Mouse (Mus musculus) neural tube, embryonic 15.5 days (tissue): ENCODE measurements around the gene Olfr1424. TPM values are rescaled to one million over a fixed set of nuclear protein-coding genes. Genes with fewer than 3 reads are reported as not detected.
"Not testable (repeated sequence)": the region's sequence is repeated elsewhere in the genome, so short reads cannot be mapped to it uniquely, and the experiment has no call there.

ENCODE experiments used
- ATAC-seq: fragments of 200-750 bp; cut with Nextera tagmentation; 2 replicates; pipeline ENCODE4 v1.8.0; 2017; ENCODE audit warnings: mild to moderate bottlenecking, moderate TSS enrichment, moderate library complexity; ENCODE audit not compliant: low FRiP score
- H3K27ac ChIP-seq: fragments of 300-500 bp; sonication (generic); replicated peaks from 2 replicates; pipeline ENCODE4 v1.5.1; 2015; ENCODE audit warnings: mild to moderate bottlenecking, inconsistent platforms
- H3K27me3 ChIP-seq: fragments of 300-500 bp; sonication (generic); replicated peaks from 2 replicates; pipeline ENCODE4 v1.6.1; 2015; ENCODE audit warnings: inconsistent platforms
- H3K36me3 ChIP-seq: fragments of 300-500 bp; sonication (generic); 2 replicates; pipeline ENCODE4 v1.6.1; 2015; ENCODE audit warnings: inconsistent platforms
- H3K4me1 ChIP-seq: fragments of 300-500 bp; sonication (generic); 2 replicates; pipeline ENCODE4 v1.6.1; 2015; ENCODE audit warnings: inconsistent platforms
- H3K4me2 ChIP-seq: fragments of 300-500 bp; sonication (generic); 2 replicates; pipeline ENCODE4 v1.6.1; 2015; ENCODE audit warnings: inconsistent platforms, mild to moderate bottlenecking, moderate library complexity
- H3K4me3 ChIP-seq: fragments of 300-500 bp; sonication (generic); replicated peaks from 2 replicates; pipeline ENCODE4 v1.5.1; 2015; ENCODE audit warnings: mild to moderate bottlenecking, inconsistent platforms
- H3K9ac ChIP-seq: fragments of 300-500 bp; sonication (generic); replicated peaks from 2 replicates; pipeline ENCODE4 v1.6.1; 2015; ENCODE audit warnings: mild to moderate bottlenecking, inconsistent platforms
- H3K9me3 ChIP-seq: fragments of 300-500 bp; sonication (generic); replicated peaks from 2 replicates; pipeline ENCODE4 v1.6.1; 2016; ENCODE audit warnings: inconsistent platforms
- WGBS: fragments of 180-500 bp; shearing (Covaris S2); methylation state at CpG from one replicate; pipeline ENCODE4 v1.1.7; 2015; ENCODE audit warnings: mixed read lengths; 5-methylcytosine and 5-hydroxymethylcytosine counted together
- polyA plus RNA-seq: library from polyadenylated mRNA; unstranded; fragments of >200 nt; fragmentation: Nextera tagmentation; extraction: Ambion mirVana; gene quantifications from 2 replicates; pipeline ENCODE4 v1.2.1, GENCODE M21; 2015

The Olfr1424 gene
- not detected in 2 replicates for polyA plus RNA-seq

DNA sequence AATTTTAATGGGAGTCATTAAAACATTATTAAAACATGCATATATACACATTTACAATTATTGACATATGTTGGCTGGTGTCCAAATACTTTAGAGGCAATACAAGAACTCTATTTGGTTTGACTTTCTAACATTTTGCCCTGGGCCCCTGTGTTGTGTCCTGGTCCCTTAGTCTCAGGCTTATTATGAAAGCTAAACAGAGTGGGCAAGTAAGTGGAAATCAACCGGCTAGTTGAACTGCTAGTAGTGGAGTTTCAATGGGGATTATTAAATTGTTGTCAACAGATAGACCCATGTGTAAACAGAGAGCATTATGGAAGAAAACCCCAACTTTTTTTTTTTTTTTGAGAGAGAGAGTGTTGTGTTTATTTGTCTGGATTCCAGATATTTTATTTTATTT lies at the start of gene Olfr1424:
Gene Olfr1424, minus strand, starts transcription at position 101 of the 400 bp plus-strand sequence.
- H3K27me3 ChIP-seq, H3K9ac ChIP-seq, H3K9me3 ChIP-seq, H3K4me1 ChIP-seq, H3K36me3 ChIP-seq, H3K4me3 ChIP-seq, H3K27ac ChIP-seq, ATAC-seq, H3K4me2 ChIP-seq: not testable (repeated sequence)
- 92% methylated on average over 1 of the region's 1 CpGs for WGBS

DNA sequence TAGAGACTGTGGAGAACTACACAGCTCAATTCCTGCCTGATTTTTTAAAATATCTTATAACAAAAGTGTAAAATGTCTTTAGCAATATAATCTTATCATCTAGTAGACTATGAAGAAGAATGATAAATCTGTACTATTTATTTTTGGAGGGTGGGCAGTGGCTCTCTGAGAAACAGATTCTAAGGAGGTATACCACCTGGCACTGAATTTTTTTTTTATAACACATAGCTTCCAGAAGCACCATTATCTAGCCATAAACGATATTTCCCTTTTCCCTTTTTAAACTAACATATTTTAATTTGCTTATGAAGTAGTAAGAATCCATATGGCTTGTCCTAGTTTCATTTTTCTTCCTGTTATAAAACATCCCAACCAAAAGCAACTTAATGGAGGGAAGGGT lies 42.1 kb upstream of the Olfr1424 start:
- Histone ChIP-seq H3K9ac (no peak overlapping the region), H3K27me3 (no peaks in the 10 kb centered on the region), H3K4me3 (no peak overlapping the region), H3K27ac (no peak overlapping the region), H3K9me3 (no peaks in the 10 kb centered on the region), H3K36me3 (no peaks in the 10 kb centered on the region), H3K4me2 (no peak overlapping the region), H3K4me1 (no peaks in the 10 kb centered on the region)
- WGBS = 62% methylated on average over 1 of the region's 1 CpGs
- ATAC-seq = no peak

DNA sequence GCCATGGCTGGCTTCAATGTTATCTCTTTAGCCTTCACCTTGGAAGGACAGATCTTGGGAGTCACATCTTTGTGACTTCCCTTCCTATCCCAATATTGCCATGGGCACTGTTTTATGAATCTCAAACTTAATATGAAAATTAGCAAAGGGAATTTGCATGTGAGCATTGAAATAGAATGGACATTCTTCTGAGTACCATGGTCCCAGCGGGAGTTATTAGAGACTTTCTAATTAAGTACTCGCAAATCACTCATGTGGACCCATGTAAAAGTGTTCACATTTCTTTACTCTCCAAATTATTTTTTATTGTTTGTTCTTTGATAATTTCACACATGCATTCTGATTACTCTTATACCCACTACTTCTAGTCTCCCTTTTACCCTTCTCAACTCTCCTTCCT lies 40.8 kb upstream of the Olfr1424 start, which contains the start of gene Olfr1427:
Gene Olfr1427, minus strand, starts transcription at position 101 of the 400 bp plus-strand sequence.
- no peak for ATAC-seq
- Histone ChIP-seq H3K4me1 (no peaks in the 10 kb centered on the region), H3K36me3 (no peaks in the 10 kb centered on the region), H3K27ac (no peak within 1 kb of the TSS), H3K4me2 (no peak within 1 kb of the TSS), H3K27me3 (no peaks in the 10 kb centered on the region), H3K9me3 (no peaks in the 10 kb centered on the region), H3K4me3 (no peak within 1 kb of the TSS), H3K9ac (no peak within 1 kb of the TSS)
- WGBS = 90% methylated on average over 2 of the region's 2 CpGs

DNA sequence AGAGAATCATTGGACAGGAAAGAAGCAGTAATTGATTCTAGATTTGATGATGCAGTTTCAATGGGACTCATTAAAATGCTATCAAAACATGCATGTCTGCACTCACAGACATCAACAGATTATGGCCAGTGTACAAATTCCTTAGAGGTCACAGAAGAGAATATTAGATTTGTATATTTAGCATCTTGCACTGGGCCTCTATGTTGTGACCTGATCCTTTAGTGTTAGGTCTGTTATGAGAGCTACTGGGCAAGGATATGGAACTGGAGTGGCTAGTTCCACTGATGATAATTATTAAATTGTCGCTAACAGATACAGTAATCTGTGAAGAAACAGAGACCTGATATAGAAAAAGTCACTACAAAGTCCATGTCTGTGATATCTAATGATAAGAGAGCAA lies 29.4 kb upstream of the Olfr1424 start, which contains the start of gene Olfr1426:
Gene Olfr1426, minus strand, starts transcription at position 101 of the 400 bp plus-strand sequence.
- Histone ChIP-seq H3K4me1 (no peaks in the 10 kb centered on the region), H3K9ac (no peak within 1 kb of the TSS), H3K27me3 (no peaks in the 10 kb centered on the region), H3K4me2 (no peak within 1 kb of the TSS), H3K27ac (no peak within 1 kb of the TSS), H3K36me3 (no peaks in the 10 kb centered on the region), H3K4me3 (no peak within 1 kb of the TSS), H3K9me3 (no peaks in the 10 kb centered on the region)
- 81% methylated on average over 1 of the region's 1 CpGs for WGBS
- ATAC-seq = no peak

DNA sequence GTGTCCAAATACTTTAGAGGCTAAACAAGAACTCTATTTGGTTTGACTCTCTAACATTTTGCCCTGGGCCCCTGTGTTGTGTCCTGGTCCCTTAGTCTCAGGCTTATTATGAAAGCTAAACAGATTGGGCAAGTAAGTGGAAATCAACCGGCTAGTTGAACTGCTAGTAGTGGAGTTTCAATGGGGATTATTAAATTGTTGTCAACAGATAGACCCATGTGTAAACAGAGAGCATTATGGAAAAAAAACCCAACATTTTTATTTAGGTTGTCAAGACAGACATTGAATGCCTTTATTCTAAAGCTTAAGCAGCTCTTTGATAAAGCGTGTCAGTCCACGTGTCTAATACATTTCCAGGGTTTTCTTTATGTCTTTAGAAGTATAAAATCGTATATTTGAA lies 15.1 kb upstream of the Olfr1424 start, which contains the start of gene Olfr1425:
Gene Olfr1425, minus strand, starts transcription at position 101 of the 400 bp plus-strand sequence.
- 84% methylated on average over 4 of the region's 4 CpGs for WGBS
- H3K4me1 ChIP-seq, H3K4me2 ChIP-seq, H3K36me3 ChIP-seq, H3K27ac ChIP-seq, H3K4me3 ChIP-seq, H3K9ac ChIP-seq, H3K27me3 ChIP-seq, ATAC-seq, H3K9me3 ChIP-seq: not testable (repeated sequence)

DNA sequence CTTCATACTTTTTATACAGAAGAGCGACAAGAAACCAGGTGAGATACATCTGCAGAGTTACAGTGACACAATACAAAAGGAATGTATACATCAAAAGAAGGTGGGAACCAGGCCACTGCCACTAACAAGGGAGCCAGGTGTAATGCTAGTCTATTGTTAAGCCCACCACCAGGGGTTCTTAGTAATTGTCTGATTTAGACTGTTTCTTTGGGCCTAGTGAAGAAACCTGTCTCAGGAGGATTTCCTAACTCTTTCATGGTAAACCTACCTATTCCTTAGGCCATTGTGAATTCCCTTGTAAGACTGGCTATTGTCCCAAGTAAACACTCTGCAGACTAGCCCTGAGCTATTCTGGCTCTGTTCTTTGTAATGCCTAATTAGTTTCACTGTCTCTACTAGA lies 7.1 kb upstream of the Olfr1424 start:
- H3K4me3 ChIP-seq, H3K36me3 ChIP-seq, H3K27me3 ChIP-seq, H3K27ac ChIP-seq, H3K4me2 ChIP-seq, H3K9ac ChIP-seq, ATAC-seq, H3K9me3 ChIP-seq, H3K4me1 ChIP-seq: not testable (repeated sequence)
- 84% methylated on average over 1 of the region's 1 CpGs for WGBS

DNA sequence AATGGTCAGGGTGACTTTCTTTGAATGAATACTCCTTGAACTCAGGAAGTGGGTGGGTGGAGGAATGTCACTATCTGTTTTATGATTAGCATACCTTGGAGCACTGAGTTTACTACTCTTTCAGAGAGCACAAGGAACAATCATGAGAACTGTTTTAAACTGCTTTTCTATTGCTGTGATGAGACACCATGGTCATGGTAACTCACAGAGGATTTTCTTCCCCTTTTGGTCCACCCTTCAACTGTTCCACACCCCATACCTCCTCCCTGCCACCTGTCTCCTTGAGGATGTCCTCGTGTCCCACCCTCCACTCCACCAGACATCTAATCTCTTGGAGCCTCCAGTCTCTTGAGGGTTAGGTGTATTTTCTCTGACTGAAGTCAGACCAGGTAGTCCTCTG lies 5.3 kb upstream of the Olfr1424 start:
- H3K4me3 ChIP-seq, ATAC-seq: not testable (repeated sequence)
- 71% methylated on average over 1 of the region's 1 CpGs for WGBS

DNA sequence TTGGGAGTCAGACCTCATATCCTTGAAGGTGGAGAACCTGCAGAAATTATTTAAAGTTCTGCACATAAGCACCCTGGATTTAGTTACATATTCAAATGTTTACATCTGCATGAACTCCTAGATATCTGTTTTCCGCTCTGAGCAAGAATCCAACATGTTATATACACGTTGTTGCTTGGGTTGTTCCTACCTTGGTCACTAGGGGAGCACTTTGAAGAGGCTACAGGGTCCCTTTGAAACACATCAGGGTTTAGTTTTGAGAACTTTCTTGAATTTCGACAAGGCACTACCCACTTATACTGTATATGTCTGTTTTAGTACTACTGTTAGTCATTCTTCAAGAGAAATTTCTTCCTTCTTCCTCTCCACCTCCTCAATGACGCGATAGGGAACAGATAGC lies 19.3 kb downstream of the Olfr1424 start:
- H3K4me1 ChIP-seq = no peaks in the 10 kb centered on the region

More for the DNA sequence above, 5.3 kb upstream of the Olfr1424 start:
- not testable (repeated sequence) for H3K27me3 ChIP-seq, H3K9me3 ChIP-seq, H3K9ac ChIP-seq, H3K36me3 ChIP-seq, H3K4me2 ChIP-seq, H3K4me1 ChIP-seq, H3K27ac ChIP-seq

DNA sequence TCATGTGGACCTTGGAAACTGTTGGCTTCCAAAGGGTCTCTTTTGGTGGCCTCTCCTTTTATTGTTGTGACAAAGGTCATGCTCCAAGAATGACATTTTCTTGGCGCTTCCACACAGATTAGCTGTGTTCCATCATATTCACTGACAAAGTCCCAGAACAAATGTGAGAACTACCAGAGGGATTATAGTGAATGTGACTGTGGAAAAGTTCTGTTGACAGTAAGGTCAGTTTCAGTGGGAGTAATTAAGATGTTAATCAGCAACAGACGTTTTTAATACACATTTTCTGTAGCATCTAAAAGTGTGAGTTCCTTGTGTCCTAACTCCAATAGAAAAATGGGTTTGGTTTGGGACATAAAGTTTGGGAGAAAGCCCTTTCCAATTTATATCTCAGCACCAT lies 21.3 kb downstream of the Olfr1424 start, which contains the start of gene Olfr1423:
Gene Olfr1423, minus strand, starts transcription at position 101 of the 400 bp plus-strand sequence.
- Histone ChIP-seq H3K4me1 (no peaks in the 10 kb centered on the region), H3K36me3 (no peaks in the 10 kb centered on the region)

More for the DNA sequence above, 19.3 kb downstream of the Olfr1424 start:
- H3K27me3 ChIP-seq = no peaks in the 10 kb centered on the region
- H3K9ac ChIP-seq = no peak overlapping the region
- 92% methylated on average over 5 of the region's 5 CpGs for WGBS
- H3K4me2 ChIP-seq = no peak overlapping the region
- no peak overlapping the region for H3K4me3 ChIP-seq
- H3K36me3 ChIP-seq = no peaks in the 10 kb centered on the region
- H3K9me3 ChIP-seq = no peaks in the 10 kb centered on the region
- no peak overlapping the region for H3K27ac ChIP-seq
- no peak for ATAC-seq

DNA sequence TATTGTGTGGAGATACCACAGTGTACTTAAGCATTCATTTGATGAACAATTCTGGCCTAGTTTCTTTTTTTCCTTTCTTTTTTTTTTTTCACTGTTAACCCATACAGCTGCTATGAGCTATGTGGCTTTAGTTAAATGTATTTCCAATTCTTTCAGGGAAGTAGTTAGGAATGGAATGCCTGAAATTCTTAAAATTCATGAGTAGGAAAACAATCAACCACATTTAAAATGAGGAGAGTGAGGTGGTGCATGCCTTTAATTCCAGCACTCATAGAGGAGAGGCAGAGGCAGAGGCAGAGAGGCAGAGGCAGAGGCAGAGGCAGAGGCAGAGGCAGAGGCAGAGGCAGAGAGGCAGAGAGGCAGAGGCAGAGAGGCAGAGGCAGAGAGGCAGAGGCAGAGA lies 24.8 kb downstream of the Olfr1424 start:
- H3K4me1 ChIP-seq = no peaks in the 10 kb centered on the region
- H3K4me2 ChIP-seq = no peak overlapping the region
- no peak for ATAC-seq
- no peak overlapping the region for H3K9ac ChIP-seq
- no peak overlapping the region for H3K27ac ChIP-seq
- no peaks in the 10 kb centered on the region for H3K9me3 ChIP-seq
- no peaks in the 10 kb centered on the region for H3K27me3 ChIP-seq
- H3K36me3 ChIP-seq = no peaks in the 10 kb centered on the region
- no peak overlapping the region for H3K4me3 ChIP-seq

More for the DNA sequence above, 21.3 kb downstream of the Olfr1424 start, which contains the start of gene Olfr1423:
- ATAC-seq = no peak
- Histone ChIP-seq H3K4me2 (no peak within 1 kb of the TSS), H3K4me3 (no peak within 1 kb of the TSS), H3K27ac (no peak within 1 kb of the TSS), H3K27me3 (no peaks in the 10 kb centered on the region), H3K9me3 (no peaks in the 10 kb centered on the region), H3K9ac (no peak within 1 kb of the TSS)
- 76% methylated on average over 2 of the region's 2 CpGs for WGBS

DNA sequence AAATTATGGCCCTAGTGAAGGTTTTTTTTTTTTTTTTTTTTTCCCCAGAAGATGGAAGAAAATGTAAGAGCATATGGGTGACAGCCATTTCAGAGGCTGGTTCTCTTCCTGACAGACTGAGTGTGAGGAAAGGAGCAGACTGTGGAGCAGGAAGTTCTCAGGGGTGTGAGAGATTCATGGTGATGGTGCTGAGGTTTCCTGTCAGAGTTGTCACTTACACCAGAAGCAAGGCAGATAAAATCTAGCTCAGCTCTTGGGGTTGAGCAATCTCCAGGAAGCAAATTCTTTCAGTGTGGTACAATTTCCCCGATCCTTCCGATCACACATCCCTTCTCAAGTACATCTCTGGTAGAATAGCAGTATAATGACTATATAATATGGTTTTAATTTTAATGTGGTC lies 35.9 kb downstream of the Olfr1424 start:
- Histone ChIP-seq H3K27ac (no peak overlapping the region), H3K4me3 (no peak overlapping the region), H3K9me3 (no peaks in the 10 kb centered on the region), H3K4me1 (no peaks in the 10 kb centered on the region), H3K36me3 (no peaks in the 10 kb centered on the region), H3K27me3 (no peaks in the 10 kb centered on the region), H3K4me2 (no peak overlapping the region), H3K9ac (no peak overlapping the region)
- no peak for ATAC-seq
- 96% methylated on average over 2 of the region's 2 CpGs for WGBS

DNA sequence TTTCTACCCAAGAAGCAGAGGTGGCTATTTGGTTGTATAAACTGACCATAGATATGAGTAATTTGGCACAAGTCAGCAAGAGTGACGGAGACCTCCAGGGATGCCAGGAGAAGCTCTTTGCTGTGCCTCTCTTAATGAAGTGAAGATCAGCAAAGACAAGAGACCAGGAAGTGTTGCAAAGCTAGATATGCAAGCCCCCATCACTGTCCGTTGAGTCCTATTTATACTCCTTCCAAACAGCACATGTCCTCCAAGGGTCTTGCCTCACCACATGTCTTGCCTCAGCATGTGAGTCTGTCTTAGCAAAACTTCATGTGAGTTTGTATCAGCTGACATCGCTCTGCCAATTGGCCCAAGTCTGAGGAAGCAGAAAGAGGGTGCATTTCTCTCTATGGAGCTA lies 37.1 kb downstream of the Olfr1424 start:
- no peak for ATAC-seq
- no peaks in the 10 kb centered on the region for H3K27me3 ChIP-seq

More for the DNA sequence above, 37.1 kb downstream of the Olfr1424 start:
- H3K4me1 ChIP-seq = no peaks in the 10 kb centered on the region
- H3K9ac ChIP-seq = no peak overlapping the region
- WGBS = 92% methylated on average over 3 of the region's 3 CpGs
- H3K4me3 ChIP-seq = no peak overlapping the region
- no peak overlapping the region for H3K27ac ChIP-seq
- H3K4me2 ChIP-seq = no peak overlapping the region
- no peaks in the 10 kb centered on the region for H3K36me3 ChIP-seq
- no peaks in the 10 kb centered on the region for H3K9me3 ChIP-seq
